Mouse (Mus musculus): ENCODE measurements around the gene Cab39l. TPM values are rescaled to one million over a fixed set of nuclear protein-coding genes. Genes with fewer than 3 reads are reported as not detected.
"Not testable (repeated sequence)": the region's sequence is repeated elsewhere in the genome, so short reads cannot be mapped to it uniquely, and the experiment has no call there.

Gene Cab39l
- polyA plus RNA-seq, 1 experiment: 36.6 TPM

DNA sequence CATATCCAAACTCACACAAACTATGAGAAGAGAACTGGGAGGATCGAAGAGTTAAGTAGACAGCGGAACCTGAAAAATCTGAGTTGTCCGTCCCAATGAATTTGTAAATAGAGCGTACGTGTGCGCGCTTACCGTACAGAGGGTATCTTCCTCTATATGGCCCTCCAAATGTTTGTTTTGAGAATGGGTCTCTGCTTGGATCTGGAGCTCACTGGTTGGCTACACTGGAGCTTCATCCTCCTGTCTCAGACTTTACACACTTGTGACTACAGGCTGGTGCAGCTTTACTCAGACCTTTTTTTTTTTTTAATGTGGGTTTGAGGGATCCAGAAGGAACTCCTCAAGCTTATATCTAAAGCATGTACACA lies 157.5 kb downstream of the Cab39l start:
- no peak overlapping the region for H3K27ac ChIP-seq (ENCODE audit: insufficient read depth, low read length)
- no peaks in the 10 kb centered on the region for H3K9me3 ChIP-seq (replicated peaks; ENCODE audit: control insufficient read depth, insufficient read depth, low read length, poor library complexity, severe bottlenecking)
- H3K4me1 ChIP-seq (ENCODE audit: control insufficient read depth, insufficient read depth, low read length): no peaks in the 10 kb centered on the region
- H3K9ac ChIP-seq (ENCODE audit: low read depth, poor library complexity, severe bottlenecking): peak overlapping the region; percentile 37
- no peaks in the 10 kb centered on the region for H3K27me3 ChIP-seq (ENCODE audit: control insufficient read depth, insufficient read depth, low read length, poor library complexity, severe bottlenecking)
- H3K36me3 ChIP-seq (ENCODE audit: control insufficient read depth, insufficient read depth, low read length, poor library complexity, severe bottlenecking): peaks cover 3% of the 10 kb centered on the region; the same call in 1 of the 2 replicates
- peak overlapping the region; percentile 96 for H3K4me3 ChIP-seq (ENCODE audit: low read depth, low read length)
- no peak for TF ChIP-seq POLR2A (IDR thresholded peaks at IDR 0.05; ENCODE audit: insufficient read depth, low read length)
- no peak for TF ChIP-seq EP300 (IDR thresholded peaks at IDR 0.05; ENCODE audit: insufficient read depth, low read depth, low read length)
- no peak for TF ChIP-seq CTCF (IDR thresholded peaks at IDR 0.05; ENCODE audit: low read depth, low read length)

DNA sequence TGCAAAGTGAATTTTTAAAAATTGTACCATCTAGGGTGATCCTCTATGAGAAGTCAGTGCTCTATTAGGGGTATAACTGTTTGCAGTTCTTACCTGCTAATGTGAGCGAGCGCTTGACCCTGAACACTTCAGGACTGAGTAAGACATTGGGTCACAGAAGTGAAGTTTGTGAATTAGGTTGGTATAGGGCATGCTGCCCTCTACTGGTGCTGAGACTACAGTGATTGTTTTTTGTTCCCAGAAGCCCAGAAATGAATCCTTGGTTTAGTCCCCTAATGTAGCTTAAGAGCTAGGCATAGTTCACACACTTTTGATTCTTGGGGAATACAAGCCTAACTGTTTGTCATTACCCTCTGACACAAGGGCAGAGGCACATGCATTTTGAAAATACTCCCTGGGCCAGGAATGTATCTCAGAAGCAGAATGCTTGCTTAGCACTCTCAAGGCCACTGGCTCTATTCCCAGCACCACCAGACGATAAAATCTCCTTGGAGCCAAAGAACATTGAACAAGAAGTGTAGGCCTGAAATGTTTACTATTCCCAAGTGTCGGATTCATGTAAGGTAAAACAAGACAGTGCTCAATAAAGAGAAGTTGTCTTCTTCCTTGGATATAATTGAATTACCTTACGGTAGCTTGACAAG lies 163.4 kb downstream of the Cab39l start:
- Histone ChIP-seq H3K27me3 (ENCODE audit: control insufficient read depth, insufficient read depth, low read length, poor library complexity, severe bottlenecking) (no peaks in the 10 kb centered on the region), H3K9me3 (replicated peaks; ENCODE audit: control insufficient read depth, insufficient read depth, low read length, poor library complexity, severe bottlenecking) (no peaks in the 10 kb centered on the region)

DNA sequence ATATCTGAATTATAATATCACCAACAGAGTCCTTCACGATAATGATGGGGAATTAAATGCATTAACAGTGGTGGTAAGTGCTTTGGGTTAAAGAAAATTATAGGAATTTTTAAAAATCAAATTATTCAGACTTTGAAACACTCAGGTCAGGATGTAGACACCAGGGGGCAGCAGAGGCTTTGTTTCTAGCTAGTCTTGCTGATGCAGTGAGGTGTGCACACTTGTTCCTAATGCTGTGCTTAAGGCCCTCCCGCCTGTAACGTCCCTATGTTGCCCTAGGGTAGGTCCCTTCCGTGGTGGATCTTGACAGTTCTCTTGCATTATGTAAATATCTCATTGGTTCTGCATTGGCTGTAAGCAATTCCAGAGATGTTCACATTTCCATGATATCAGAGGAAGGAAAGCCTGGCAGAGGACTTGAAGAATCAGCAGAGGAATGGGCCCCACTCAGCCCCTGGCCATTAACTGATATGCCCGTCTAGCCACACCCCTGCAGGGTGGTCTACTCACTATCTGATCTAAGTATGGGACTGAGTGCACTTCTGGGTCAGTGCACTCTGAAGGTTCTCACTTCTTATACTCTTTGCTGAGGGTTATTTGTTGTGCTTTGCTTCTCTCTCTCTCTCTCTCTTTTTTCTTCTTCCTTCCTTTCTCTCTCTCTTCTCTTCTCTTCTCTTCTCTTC lies 165.0 kb downstream of the Cab39l start:
- Histone ChIP-seq H3K36me3 (ENCODE audit: control insufficient read depth, insufficient read depth, low read length, poor library complexity, severe bottlenecking) (no peaks in the 10 kb centered on the region), H3K27me3 (ENCODE audit: control insufficient read depth, insufficient read depth, low read length, poor library complexity, severe bottlenecking) (no peaks in the 10 kb centered on the region), H3K9ac (ENCODE audit: low read depth, poor library complexity, severe bottlenecking) (no peak overlapping the region), H3K4me3 (ENCODE audit: low read depth, low read length) (no peak overlapping the region), H3K27ac (ENCODE audit: insufficient read depth, low read length) (no peak overlapping the region), H3K4me1 (ENCODE audit: control insufficient read depth, insufficient read depth, low read length) (no peaks in the 10 kb centered on the region), H3K9me3 (replicated peaks; ENCODE audit: control insufficient read depth, insufficient read depth, low read length, poor library complexity, severe bottlenecking) (no peaks in the 10 kb centered on the region)
- TF ChIP-seq CTCF (IDR thresholded peaks at IDR 0.05; ENCODE audit: low read depth, low read length) (peak; percentile 38), EP300 (IDR thresholded peaks at IDR 0.05; ENCODE audit: insufficient read depth, low read depth, low read length) (no peak)

More for the DNA sequence above, 163.4 kb downstream of the Cab39l start:
- H3K36me3 ChIP-seq (ENCODE audit: control insufficient read depth, insufficient read depth, low read length, poor library complexity, severe bottlenecking): no peaks in the 10 kb centered on the region
- TF ChIP-seq POLR2A (IDR thresholded peaks at IDR 0.05; ENCODE audit: insufficient read depth, low read length) (no peak), CTCF (IDR thresholded peaks at IDR 0.05; ENCODE audit: low read depth, low read length) (no peak), EP300 (IDR thresholded peaks at IDR 0.05; ENCODE audit: insufficient read depth, low read depth, low read length) (no peak)
- no peaks in the 10 kb centered on the region for H3K4me1 ChIP-seq (ENCODE audit: control insufficient read depth, insufficient read depth, low read length)
- H3K9ac ChIP-seq (ENCODE audit: low read depth, poor library complexity, severe bottlenecking): no peak overlapping the region
- no peak overlapping the region for H3K4me3 ChIP-seq (ENCODE audit: low read depth, low read length)
- no peak overlapping the region for H3K27ac ChIP-seq (ENCODE audit: insufficient read depth, low read length)

DNA sequence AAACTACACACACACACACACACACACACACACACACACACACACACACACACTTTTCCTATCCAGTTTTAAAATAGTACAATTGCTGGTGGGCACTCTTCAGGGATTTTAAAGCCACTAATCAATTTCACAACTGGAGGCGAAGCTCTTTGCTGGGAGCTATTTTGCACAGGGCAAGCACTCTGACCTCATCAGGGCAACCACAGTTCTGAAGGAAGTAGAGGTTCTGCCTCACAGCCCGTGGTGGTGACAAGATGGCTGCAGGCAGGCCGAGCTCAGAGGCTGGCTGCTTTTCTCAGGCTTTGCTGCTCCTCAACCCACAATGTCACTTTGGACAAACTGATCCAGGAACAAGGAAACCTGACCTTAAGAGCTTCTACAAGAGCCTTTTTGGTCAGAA lies 166.2 kb downstream of the Cab39l start:
- no peak overlapping the region for H3K9ac ChIP-seq (ENCODE audit: low read depth, poor library complexity, severe bottlenecking)
- TF ChIP-seq EP300 (IDR thresholded peaks at IDR 0.05; ENCODE audit: insufficient read depth, low read depth, low read length) (no peak), POLR2A (IDR thresholded peaks at IDR 0.05; ENCODE audit: insufficient read depth, low read length) (no peak), CTCF (IDR thresholded peaks at IDR 0.05; ENCODE audit: low read depth, low read length) (no peak)
- no peaks in the 10 kb centered on the region for H3K27me3 ChIP-seq (ENCODE audit: control insufficient read depth, insufficient read depth, low read length, poor library complexity, severe bottlenecking)
- H3K4me1 ChIP-seq (ENCODE audit: control insufficient read depth, insufficient read depth, low read length): no peaks in the 10 kb centered on the region
- no peak overlapping the region for H3K4me3 ChIP-seq (ENCODE audit: low read depth, low read length)
- H3K36me3 ChIP-seq (ENCODE audit: control insufficient read depth, insufficient read depth, low read length, poor library complexity, severe bottlenecking): no peaks in the 10 kb centered on the region
- no peaks in the 10 kb centered on the region for H3K9me3 ChIP-seq (replicated peaks; ENCODE audit: control insufficient read depth, insufficient read depth, low read length, poor library complexity, severe bottlenecking)
- H3K27ac ChIP-seq (ENCODE audit: insufficient read depth, low read length): no peak overlapping the region

DNA sequence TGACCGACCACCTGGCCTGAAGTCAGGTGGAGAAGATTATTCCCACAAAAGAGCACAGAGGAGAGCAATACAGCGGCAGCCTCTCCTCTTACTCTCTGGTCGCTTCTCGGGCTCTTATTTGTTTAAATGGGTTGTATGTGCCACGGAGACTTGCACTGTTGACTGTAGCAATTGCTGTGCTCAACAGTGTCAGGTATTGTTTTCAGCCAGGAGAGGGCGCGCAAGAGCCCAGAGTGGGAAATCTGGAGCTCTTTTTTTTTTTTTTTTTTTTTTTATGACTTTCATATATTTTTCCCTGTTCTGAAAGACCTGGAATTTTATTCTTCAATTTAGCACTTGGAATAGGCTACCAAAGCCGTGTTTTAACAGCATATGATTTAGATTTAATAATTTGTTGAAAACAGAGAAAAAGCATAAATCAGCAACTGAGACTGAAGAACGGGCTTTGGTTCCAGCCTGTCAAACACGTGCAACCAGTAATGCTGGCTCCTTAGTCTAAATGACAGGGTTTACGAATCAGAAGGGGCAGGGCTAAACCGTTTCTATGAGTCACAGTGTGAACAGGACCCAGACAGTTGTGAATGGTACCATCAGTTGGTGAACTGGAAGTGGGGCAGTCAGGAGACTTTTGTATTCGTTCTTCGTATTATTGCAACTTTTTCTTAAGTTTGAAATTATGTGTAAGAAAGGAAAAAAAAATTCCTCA lies 172.3 kb downstream of the Cab39l start:
- Histone ChIP-seq H3K27me3 (ENCODE audit: control insufficient read depth, insufficient read depth, low read length, poor library complexity, severe bottlenecking) (no peaks in the 10 kb centered on the region), H3K36me3 (ENCODE audit: control insufficient read depth, insufficient read depth, low read length, poor library complexity, severe bottlenecking) (no peaks in the 10 kb centered on the region), H3K4me3 (ENCODE audit: low read depth, low read length) (no peak overlapping the region), H3K27ac (ENCODE audit: insufficient read depth, low read length) (no peak overlapping the region), H3K9ac (ENCODE audit: low read depth, poor library complexity, severe bottlenecking) (no peak overlapping the region), H3K4me1 (ENCODE audit: control insufficient read depth, insufficient read depth, low read length) (no peaks in the 10 kb centered on the region), H3K9me3 (replicated peaks; ENCODE audit: control insufficient read depth, insufficient read depth, low read length, poor library complexity, severe bottlenecking) (no peaks in the 10 kb centered on the region)
- TF ChIP-seq CTCF (IDR thresholded peaks at IDR 0.05; ENCODE audit: low read depth, low read length): peak; percentile 34
- no peak for TF ChIP-seq POLR2A (IDR thresholded peaks at IDR 0.05; ENCODE audit: insufficient read depth, low read length)

DNA sequence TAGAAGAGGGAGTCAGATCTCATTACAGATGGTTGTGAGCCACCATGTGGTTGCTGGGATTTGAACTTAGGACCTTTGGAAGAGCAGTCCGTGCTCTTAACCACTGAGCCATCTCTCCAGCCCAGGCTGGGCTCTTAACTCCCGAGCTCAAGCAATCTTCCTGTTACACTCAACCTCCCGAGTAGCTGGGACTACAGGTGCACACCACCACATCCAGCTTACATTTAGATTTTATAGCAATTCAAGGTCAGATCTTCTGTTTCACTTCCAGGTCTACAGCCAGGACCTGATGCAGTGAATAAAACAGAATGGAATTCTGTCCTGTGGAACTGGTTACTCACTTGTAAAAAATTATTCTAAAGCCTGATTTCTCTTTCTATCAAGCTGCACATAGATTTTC lies 173.4 kb downstream of the Cab39l start:
- not testable (repeated sequence) for H3K27me3 ChIP-seq (ENCODE audit: control insufficient read depth, insufficient read depth, low read length, poor library complexity, severe bottlenecking); H3K36me3 ChIP-seq (ENCODE audit: control insufficient read depth, insufficient read depth, low read length, poor library complexity, severe bottlenecking); H3K9me3 ChIP-seq (replicated peaks; ENCODE audit: control insufficient read depth, insufficient read depth, low read length, poor library complexity, severe bottlenecking); H3K9ac ChIP-seq (ENCODE audit: low read depth, poor library complexity, severe bottlenecking); H3K4me1 ChIP-seq (ENCODE audit: control insufficient read depth, insufficient read depth, low read length); H3K27ac ChIP-seq (ENCODE audit: insufficient read depth, low read length); H3K4me3 ChIP-seq (ENCODE audit: low read depth, low read length)

All from ES-Bruce4 (cell line).